Mouse (Mus musculus) forebrain, embryonic 14.5 days (tissue): ENCODE measurements around the gene Gli2. TPM values are rescaled to one million over a fixed set of nuclear protein-coding genes. Genes with fewer than 3 reads are reported as not detected.

Source experiments
- ATAC-seq: fragments of 200-750 bp; cut with Nextera tagmentation; 2 replicates; pipeline ENCODE4 v1.8.0; 2017; ENCODE audit warnings: mild to moderate bottlenecking, moderate library complexity
- DNase-seq: peaks from one replicate; pipeline ENCODE4 v3.0.0-alpha.2; 2015; ENCODE audit warnings: low spot score
- H3K27ac ChIP-seq: fragments of 300-500 bp; sonication (generic); 2 replicates; pipeline ENCODE4 v1.5.1; 2014; ENCODE audit warnings: low read depth, mild to moderate bottlenecking, control low read depth, low read length, moderate library complexity
- H3K27me3 ChIP-seq: fragments of 300-500 bp; sonication (generic); replicated peaks from 2 replicates; pipeline ENCODE4 v1.6.1; 2014; ENCODE audit warnings: low read length, control low read depth, mixed read lengths; ENCODE audit not compliant: control insufficient read depth, insufficient read depth
- H3K36me3 ChIP-seq: fragments of 300-500 bp; sonication (generic); 2 replicates; pipeline ENCODE4 v1.6.1; 2014; ENCODE audit warnings: low read length, control low read depth; ENCODE audit not compliant: control insufficient read depth, insufficient read depth
- H3K4me1 ChIP-seq: fragments of 300-500 bp; sonication (generic); 2 replicates; pipeline ENCODE4 v1.6.1; 2014; ENCODE audit warnings: antibody characterized with exemption, low read length, control low read depth; ENCODE audit not compliant: control insufficient read depth, insufficient read depth
- H3K4me2 ChIP-seq: fragments of 300-500 bp; sonication (generic); 2 replicates; pipeline ENCODE4 v1.6.1; 2014; ENCODE audit warnings: mild to moderate bottlenecking, control low read depth, low read length
- H3K4me3 ChIP-seq: fragments of 300-500 bp; sonication (generic); 2 replicates; pipeline ENCODE4 v1.5.1; 2014; ENCODE audit warnings: low read depth, low read length, control low read depth
- H3K9ac ChIP-seq: fragments of 300-500 bp; sonication (generic); 2 replicates; pipeline ENCODE4 v1.6.1; 2014; ENCODE audit warnings: mild to moderate bottlenecking, low read length, control low read depth, moderate library complexity
- H3K9me3 ChIP-seq: fragments of 300-500 bp; sonication (generic); replicated peaks from 2 replicates; pipeline ENCODE4 v1.6.1; 2016; ENCODE audit warnings: low read length, control low read depth, mixed read lengths; ENCODE audit not compliant: control insufficient read depth
- WGBS: fragments of 180-500 bp; shearing (Covaris S2); extraction: QIAGEN DNeasy Blood & Tissue Kit; methylation state at CpG from one replicate; pipeline ENCODE4 v1.1.7; 2014; 5-methylcytosine and 5-hydroxymethylcytosine counted together
- polyA plus RNA-seq: library from polyadenylated mRNA; unstranded; fragments of >200 nt; fragmentation: Nextera tagmentation; extraction: Ambion mirVana; gene quantifications from 2 replicates; pipeline ENCODE4 v1.2.1, GENCODE M21; 2014

Gli2 gene
- polyA plus RNA-seq, 1 experiment from 2014 or later, result 3.3 TPM

- no peak overlapping the region for H3K9ac ChIP-seq
- DNase-seq (no peak), ATAC-seq (no peak)
- H3K4me2 ChIP-seq, result no peak overlapping the region
- no peaks in the 10 kb centered on the region for H3K27me3 ChIP-seq
- no peaks in the 10 kb centered on the region for H3K9me3 ChIP-seq
- H3K36me3 ChIP-seq, result no peaks in the 10 kb centered on the region
- H3K27ac ChIP-seq, result no peak overlapping the region
- WGBS, result 85% methylated on average over 5 of the region's 5 CpGs
- no peak overlapping the region for H3K4me3 ChIP-seq
- H3K4me1 ChIP-seq, result no peaks in the 10 kb centered on the region
Observed at GRCm38 (mm10) chr1:118993775-118994174, 59.6 kb downstream of the Gli2 start.

GRCm38 (mm10) chr1:118988331-118988730, 65.1 kb downstream of the Gli2 start:
- Histone ChIP-seq H3K4me1 (peaks cover 13% of the 10 kb centered on the region), H3K9me3 (no peaks in the 10 kb centered on the region), H3K27ac (no peak overlapping the region), H3K9ac (no peak overlapping the region), H3K27me3 (no peaks in the 10 kb centered on the region), H3K4me3 (no peak overlapping the region), H3K36me3 (0 out of 2 replicates have a peak, but pooled peaks cover 3% of the 10 kb centered on the region), H3K4me2 (no peak overlapping the region)
- no peak for ATAC-seq
- 87% methylated on average over 6 of the region's 6 CpGs for WGBS
- DNase-seq, result no peak

- no peaks in the 10 kb centered on the region for H3K9me3 ChIP-seq
- H3K4me2 ChIP-seq, result no peak overlapping the region
- 0 out of 2 replicates have a peak, but pooled peaks cover 3% of the 10 kb centered on the region for H3K36me3 ChIP-seq
- H3K9ac ChIP-seq, result no peak overlapping the region
- WGBS, result 90% methylated on average over 11 of the region's 11 CpGs
- no peaks in the 10 kb centered on the region for H3K27me3 ChIP-seq
- no peak overlapping the region for H3K4me3 ChIP-seq
- DNase-seq (no peak), ATAC-seq (no peak)
- no peak overlapping the region for H3K27ac ChIP-seq
- peaks cover 21% of the 10 kb centered on the region for H3K4me1 ChIP-seq
Observed at GRCm38 (mm10) chr1:118987538-118987937, 65.9 kb downstream of the Gli2 start.

- peak overlapping the region; percentile 87 for H3K27ac ChIP-seq
- H3K9ac ChIP-seq, result no peak overlapping the region
- no peak overlapping the region for H3K4me3 ChIP-seq
- ATAC-seq (no peak), DNase-seq (no peak)
- peaks cover 44% of the 10 kb centered on the region for H3K4me1 ChIP-seq
- H3K36me3 ChIP-seq, result 0 out of 2 replicates have a peak, but pooled peaks cover under 1% of the 10 kb centered on the region
- no peaks in the 10 kb centered on the region for H3K9me3 ChIP-seq
- H3K4me2 ChIP-seq, result no peak overlapping the region; the same call in 1 of the 2 replicates
- H3K27me3 ChIP-seq, result no peaks in the 10 kb centered on the region
- 37% methylated on average over 2 of the region's 2 CpGs for WGBS
Observed at GRCm38 (mm10) chr1:118983389-118983788, 70.0 kb downstream of the Gli2 start.

GRCm38 (mm10) chr1:118982805-118983211, 70.6 kb downstream of the Gli2 start:
- no peak for DNase-seq
- ATAC-seq, result peak; percentile 62
- Histone ChIP-seq H3K4me1 (peaks cover 44% of the 10 kb centered on the region), H3K4me3 (no peak overlapping the region), H3K4me2 (peak overlapping the region; percentile 31; the same call in 1 of the 2 replicates), H3K9ac (no peak overlapping the region), H3K27ac (peak overlapping the region; percentile 87), H3K27me3 (no peaks in the 10 kb centered on the region), H3K9me3 (no peaks in the 10 kb centered on the region), H3K36me3 (no peaks in the 10 kb centered on the region)
- WGBS, result 1% methylated on average over 5 of the region's 5 CpGs

GRCm38 (mm10) chr1:118981943-118982804, 71.2 kb downstream of the Gli2 start:
- H3K4me1 ChIP-seq, result peaks cover 44% of the 10 kb centered on the region
- no peaks in the 10 kb centered on the region for H3K36me3 ChIP-seq
- H3K4me3 ChIP-seq, result no peak overlapping the region
- 11% methylated on average over 16 of the region's 16 CpGs for WGBS
- H3K9me3 ChIP-seq, result no peaks in the 10 kb centered on the region
- peak; percentile 96 for DNase-seq
- no peaks in the 10 kb centered on the region for H3K27me3 ChIP-seq
- ATAC-seq, result peak; percentile 93
- H3K27ac ChIP-seq, result peak overlapping the region; percentile 87
- H3K9ac ChIP-seq, result no peak overlapping the region
- H3K4me2 ChIP-seq, result peak overlapping the region; percentile 31

GRCm38 (mm10) chr1:118980636-118981035, 72.8 kb downstream of the Gli2 start:
- Histone ChIP-seq H3K4me1 (peaks cover 46% of the 10 kb centered on the region), H3K9me3 (no peaks in the 10 kb centered on the region), H3K27me3 (no peaks in the 10 kb centered on the region), H3K4me2 (no peak overlapping the region), H3K36me3 (no peaks in the 10 kb centered on the region), H3K4me3 (no peak overlapping the region), H3K27ac (no peak overlapping the region), H3K9ac (no peak overlapping the region)
- DNase-seq, result peak; percentile 49
- WGBS, result 20% methylated on average over 7 of the region's 7 CpGs
- ATAC-seq, result no peak

GRCm38 (mm10) chr1:118976596-118976995, 76.8 kb downstream of the Gli2 start:
- Histone ChIP-seq H3K4me3 (no peak overlapping the region), H3K36me3 (no peaks in the 10 kb centered on the region), H3K9me3 (no peaks in the 10 kb centered on the region), H3K27me3 (no peaks in the 10 kb centered on the region), H3K9ac (no peak overlapping the region), H3K4me2 (no peak overlapping the region), H3K27ac (no peak overlapping the region), H3K4me1 (peaks cover 15% of the 10 kb centered on the region)
- WGBS, result 51% methylated on average over 9 of the region's 9 CpGs
- ATAC-seq, result peak; percentile 21; the same call in 1 of the 2 replicates
- peak; percentile 60 for DNase-seq

GRCm38 (mm10) chr1:118975376-118975775, 78.0 kb downstream of the Gli2 start:
- no peaks in the 10 kb centered on the region for H3K27me3 ChIP-seq
- H3K4me2 ChIP-seq, result no peak overlapping the region
- no peak overlapping the region for H3K4me3 ChIP-seq
- 98% methylated on average over 3 of the region's 3 CpGs for WGBS
- DNase-seq (no peak), ATAC-seq (no peak)
- H3K9ac ChIP-seq, result no peak overlapping the region
- no peak overlapping the region for H3K27ac ChIP-seq
- no peaks in the 10 kb centered on the region for H3K36me3 ChIP-seq
- H3K4me1 ChIP-seq, result peaks cover 3% of the 10 kb centered on the region
- H3K9me3 ChIP-seq, result no peaks in the 10 kb centered on the region
